Mouse (Mus musculus) midbrain, postnatal 0 days (tissue): ENCODE measurements around the gene Pigs. TPM values are rescaled to one million over a fixed set of nuclear protein-coding genes. Genes with fewer than 3 reads are reported as not detected.

Experiments used
- ATAC-seq: fragments of 200-750 bp; cut with Nextera tagmentation; 2 replicates; pipeline ENCODE4 v1.8.0; 2017; ENCODE audit warnings: moderate number of reproducible peaks, mild to moderate bottlenecking, moderate TSS enrichment, moderate library complexity; ENCODE audit not compliant: low FRiP score
- DNase-seq: peaks from one replicate; pipeline ENCODE4 v3.0.0-alpha.2; 2015; ENCODE audit warnings: low spot score
- H3K27ac ChIP-seq: fragments of 300-500 bp; sonication (generic); 2 replicates; pipeline ENCODE4 v1.5.1; 2014; ENCODE audit warnings: low read depth, mild to moderate bottlenecking, low read length, mixed read lengths
- H3K27me3 ChIP-seq: fragments of 300-500 bp; sonication (generic); 2 replicates; pipeline ENCODE4 v1.6.1; 2014; ENCODE audit warnings: low read length, control low read depth, mixed read lengths; ENCODE audit not compliant: insufficient read depth
- H3K36me3 ChIP-seq: fragments of 300-500 bp; sonication (generic); 2 replicates; pipeline ENCODE4 v1.6.1; 2014; ENCODE audit warnings: low read length, control low read depth, mixed read lengths; ENCODE audit not compliant: insufficient read depth
- H3K4me1 ChIP-seq: fragments of 300-500 bp; sonication (generic); 2 replicates; pipeline ENCODE4 v1.6.1; 2014; ENCODE audit warnings: mild to moderate bottlenecking, control low read depth, antibody characterized with exemption, low read length, mixed read lengths; ENCODE audit not compliant: insufficient read depth
- H3K4me2 ChIP-seq: fragments of 300-500 bp; sonication (generic); 2 replicates; pipeline ENCODE4 v1.6.1; 2014; ENCODE audit warnings: low read depth, mild to moderate bottlenecking, low read length, mixed read lengths; ENCODE audit not compliant: poor library complexity, severe bottlenecking
- H3K4me3 ChIP-seq: fragments of 300-500 bp; sonication (generic); 2 replicates; pipeline ENCODE4 v1.5.1; 2014; ENCODE audit warnings: low read depth, mild to moderate bottlenecking, low read length, moderate library complexity
- H3K9ac ChIP-seq: fragments of 300-500 bp; sonication (generic); replicated peaks from 2 replicates; pipeline ENCODE4 v1.6.1; 2014; ENCODE audit warnings: mild to moderate bottlenecking, low read length, moderate library complexity, mixed read lengths; ENCODE audit not compliant: poor library complexity, severe bottlenecking
- H3K9me3 ChIP-seq: fragments of 300-500 bp; sonication (generic); 2 replicates; pipeline ENCODE4 v1.6.1; 2016; ENCODE audit warnings: low read length, control low read depth
- CTCF ChIP-seq: IDR thresholded peaks from 2 replicates; pipeline ENCODE4 v1.5.1; 2016; ENCODE audit warnings: antibody characterized with exemption, mild to moderate bottlenecking
- WGBS: fragments of 180-500 bp; shearing (Covaris S2); extraction: QIAGEN DNeasy Blood & Tissue Kit; methylation state at CpG from one replicate; pipeline ENCODE4 v1.1.7; 2014; 5-methylcytosine and 5-hydroxymethylcytosine counted together
- polyA plus RNA-seq: library from polyadenylated mRNA; unstranded; fragments of >200 nt; fragmentation: Nextera tagmentation; extraction: Ambion mirVana; gene quantifications from 2 replicates; pipeline ENCODE4 v1.2.1, GENCODE M21; 2015
- total RNA-seq: library from RNA; depleted of rRNA; stranded (reverse); fragments of >200 nt; gene quantifications from 2 replicates; pipeline ENCODE4 v1.2.3, GENCODE M21; 2014

Gene Pigs
- total and polyA plus RNA-seq, 2 experiments from 2014 or later: 62.4 to 82.6 TPM

- no peak for ATAC-seq
- no peak overlapping the region for H3K27ac ChIP-seq
- WGBS: 71% methylated on average over 7 of the region's 7 CpGs
Measured at GRCm38 (mm10) chr11:78300917-78301316, 27.3 kb upstream of the Pigs start.

GRCm38 (mm10) chr11:78301357-78302084 lies 26.7 kb upstream of the Pigs start, which contains the start of gene Spag5:
TSS of gene Spag5 (plus strand) at chr11:78301529.
- Histone ChIP-seq H3K9ac (peak within 1 kb of the TSS; percentile 50), H3K36me3 (no peaks in the 10 kb centered on the region), H3K27ac (no peak within 1 kb of the TSS), H3K27me3 (no peaks in the 10 kb centered on the region), H3K4me3 (peak within 1 kb of the TSS; percentile 57), H3K4me2 (peak within 1 kb of the TSS; percentile 100), H3K4me1 (no peaks in the 10 kb centered on the region), H3K9me3 (no peaks in the 10 kb centered on the region)
- ATAC-seq: peak; percentile 90
- peak; percentile 93 for DNase-seq
- no peak for TF ChIP-seq CTCF
- under 1% methylated on average over 47 of the region's 49 CpGs for WGBS

More at GRCm38 (mm10) chr11:78300917-78301316, 27.3 kb upstream of the Pigs start:
- no peak for TF ChIP-seq CTCF
- no peak for DNase-seq
- H3K9ac ChIP-seq: peak overlapping the region; percentile 46; the same call in 1 of the 2 replicates
- H3K9me3 ChIP-seq: no peaks in the 10 kb centered on the region
- peak overlapping the region; percentile 100 for H3K4me2 ChIP-seq
- no peaks in the 10 kb centered on the region for H3K36me3 ChIP-seq
- H3K4me3 ChIP-seq: peak overlapping the region; percentile 57
- no peaks in the 10 kb centered on the region for H3K4me1 ChIP-seq
- H3K27me3 ChIP-seq: no peaks in the 10 kb centered on the region

- Histone ChIP-seq H3K27ac (no peak overlapping the region), H3K4me2 (no peak overlapping the region), H3K27me3 (no peaks in the 10 kb centered on the region), H3K4me1 (no peaks in the 10 kb centered on the region), H3K9me3 (no peaks in the 10 kb centered on the region), H3K9ac (no peak overlapping the region), H3K4me3 (no peak overlapping the region), H3K36me3 (no peaks in the 10 kb centered on the region)
- TF ChIP-seq CTCF: no peak
- DNase-seq (no peak), ATAC-seq (no peak)
- WGBS: 90% methylated on average over 4 of the region's 4 CpGs
Measured at GRCm38 (mm10) chr11:78305272-78305671, 22.9 kb upstream of the Pigs start.

GRCm38 (mm10) chr11:78310861-78311511 lies 17.2 kb upstream of the Pigs start:
- DNase-seq (peak; percentile 62), ATAC-seq (no peak)
- 83% methylated on average over 8 of the region's 8 CpGs for WGBS
- H3K4me1 ChIP-seq: no peaks in the 10 kb centered on the region
- no peak overlapping the region for H3K27ac ChIP-seq
- H3K9me3 ChIP-seq: no peaks in the 10 kb centered on the region
- no peak overlapping the region for H3K4me3 ChIP-seq
- TF ChIP-seq CTCF: no peak
- no peak overlapping the region for H3K4me2 ChIP-seq
- no peaks in the 10 kb centered on the region for H3K27me3 ChIP-seq
- H3K9ac ChIP-seq: no peak overlapping the region
- no peaks in the 10 kb centered on the region for H3K36me3 ChIP-seq

GRCm38 (mm10) chr11:78313662-78314061 lies 14.6 kb upstream of the Pigs start:
- Histone ChIP-seq H3K9me3 (no peaks in the 10 kb centered on the region), H3K27me3 (no peaks in the 10 kb centered on the region), H3K4me2 (no peak overlapping the region), H3K9ac (no peak overlapping the region), H3K27ac (no peak overlapping the region), H3K4me3 (no peak overlapping the region), H3K4me1 (no peaks in the 10 kb centered on the region), H3K36me3 (no peaks in the 10 kb centered on the region)
- TF ChIP-seq CTCF: no peak
- DNase-seq (no peak), ATAC-seq (no peak)
- 100% methylated on average over 2 of the region's 2 CpGs for whole genome bisulfite sequencing

GRCm38 (mm10) chr11:78318411-78318810 lies 9.8 kb upstream of the Pigs start:
- no peak overlapping the region for H3K27ac ChIP-seq
- peak; percentile 56 for DNase-seq

More at GRCm38 (mm10) chr11:78318411-78318810, 9.8 kb upstream of the Pigs start:
- no peaks in the 10 kb centered on the region for H3K27me3 ChIP-seq
- H3K36me3 ChIP-seq: no peaks in the 10 kb centered on the region
- no peak overlapping the region for H3K9ac ChIP-seq
- ATAC-seq: no peak
- no peak for TF ChIP-seq CTCF
- H3K4me3 ChIP-seq: no peak overlapping the region
- H3K9me3 ChIP-seq: no peaks in the 10 kb centered on the region
- WGBS: 86% methylated on average over 2 of the region's 2 CpGs
- H3K4me1 ChIP-seq: peaks cover 3% of the 10 kb centered on the region; the same call in 1 of the 2 replicates
- H3K4me2 ChIP-seq: no peak overlapping the region
